Mouse (Mus musculus) urinary bladder, adult 18-20 months (tissue): ENCODE measurements around the gene Shbg.

Experiments used
- DNase-seq, 2 experiments: peaks; one replicate each; pipeline ENCODE4 v3.0.0; 2022; ENCODE audit warnings: low spot score in 2 of 2, mixed read lengths in 2 of 2

Gene Shbg

GRCm38 (mm10) chr11:69565131-69565530 lies 52.6 kb downstream of the Shbg start:
- DNase-seq = no peak
